Mouse (Mus musculus): ENCODE measurements around the gene Abhd8. TPM values are rescaled to one million over a fixed set of nuclear protein-coding genes. Genes with fewer than 3 reads are reported as not detected.
"Not testable (repeated sequence)": the region's sequence is repeated elsewhere in the genome, so short reads cannot be mapped to it uniquely, and the experiment has no call there.

Abhd8 gene
- total and polyA plus RNA-seq, 2 experiments from 2014 or later = 168 to 210 TPM

DNA sequence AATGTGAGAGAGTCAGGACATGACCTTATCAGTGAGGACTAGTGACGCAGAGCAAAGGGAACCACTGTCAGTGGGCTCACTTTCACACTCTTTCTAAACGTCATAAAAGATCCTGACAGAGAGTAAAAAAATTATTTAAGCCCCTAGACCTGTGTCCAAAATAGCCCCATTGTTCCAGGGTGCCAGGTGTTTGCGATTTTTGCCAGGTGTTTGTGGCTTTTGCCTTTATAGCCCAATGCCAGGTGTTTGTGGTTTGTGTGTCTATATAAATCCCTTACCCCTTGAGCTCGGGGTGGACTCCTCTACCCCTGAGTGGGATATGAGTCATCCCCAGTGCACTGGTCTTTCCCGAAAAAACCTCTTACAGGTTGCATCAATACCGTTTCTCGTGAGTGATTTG, 18.4 kb downstream of the Abhd8 start:
- Histone ChIP-seq H3K4me1 (ENCODE audit: insufficient read depth) (no peaks in the 10 kb centered on the region), H3K9me3 (ENCODE audit: low read length) (no peaks in the 10 kb centered on the region), H3K27ac (ENCODE audit: low read depth, low read length) (no peak overlapping the region), H3K4me2 (ENCODE audit: low read depth) (no peak overlapping the region), H3K9ac (no peak overlapping the region), H3K4me3 (ENCODE audit: low read depth, low read length) (no peak overlapping the region), H3K27me3 (ENCODE audit: insufficient read depth, low read length) (no peaks in the 10 kb centered on the region), H3K36me3 (ENCODE audit: insufficient read depth) (no peaks in the 10 kb centered on the region)
- WGBS = 84% methylated on average over 7 of the region's 7 CpGs
- no peak for TF ChIP-seq CTCF (IDR thresholded peaks at IDR 0.05; ENCODE audit: low read depth)
- ATAC-seq (no peak), DNase-seq (no peak)

DNA sequence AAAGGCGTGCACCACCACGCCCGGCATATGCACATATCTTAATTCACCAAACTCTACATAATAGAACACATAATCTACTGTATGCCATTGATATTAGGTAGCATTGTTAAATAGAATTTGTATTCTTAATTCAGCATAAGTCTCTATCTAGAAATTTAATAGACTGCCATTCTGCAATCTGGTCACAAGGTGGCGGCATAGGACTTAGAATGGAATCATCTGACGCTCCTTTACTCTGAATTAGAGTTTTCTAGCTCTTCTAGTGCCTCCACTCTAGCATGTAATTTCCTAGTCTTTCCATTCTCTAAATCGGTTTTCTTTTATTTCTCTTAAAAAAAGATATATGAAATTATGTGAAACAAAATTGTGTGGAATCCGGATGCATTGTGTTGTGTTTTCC, 22.1 kb downstream of the Abhd8 start:
- H3K9me3 ChIP-seq (ENCODE audit: low read length) = no peaks in the 10 kb centered on the region
- no peak overlapping the region for H3K9ac ChIP-seq
- no peaks in the 10 kb centered on the region for H3K27me3 ChIP-seq (ENCODE audit: insufficient read depth, low read length)
- TF ChIP-seq CTCF (IDR thresholded peaks at IDR 0.05; ENCODE audit: low read depth) = peak; percentile 86
- H3K27ac ChIP-seq (ENCODE audit: low read depth, low read length) = no peak overlapping the region
- no peaks in the 10 kb centered on the region for H3K4me1 ChIP-seq (ENCODE audit: insufficient read depth)
- H3K4me3 ChIP-seq (ENCODE audit: low read depth, low read length) = no peak overlapping the region
- H3K4me2 ChIP-seq (ENCODE audit: low read depth) = no peak overlapping the region
- 1% methylated on average over 7 of the region's 7 CpGs for WGBS
- peak; percentile 83 for DNase-seq
- H3K36me3 ChIP-seq (ENCODE audit: insufficient read depth) = no peaks in the 10 kb centered on the region
- peak; percentile 74 for ATAC-seq

GRCm38 (mm10) chr8:71437041-71437440, 26.4 kb downstream of the Abhd8 start:
- WGBS = 56% methylated on average over 3 of the region's 3 CpGs
- H3K27ac ChIP-seq (ENCODE audit: low read depth, low read length) = no peak overlapping the region
- H3K4me1 ChIP-seq (ENCODE audit: insufficient read depth) = no peaks in the 10 kb centered on the region
- TF ChIP-seq CTCF (IDR thresholded peaks at IDR 0.05; ENCODE audit: low read depth) = no peak
- H3K27me3 ChIP-seq (ENCODE audit: insufficient read depth, low read length) = 0 out of 2 replicates have a peak, but pooled peaks cover 4% of the 10 kb centered on the region
- no peak overlapping the region for H3K4me2 ChIP-seq (ENCODE audit: low read depth)
- H3K9me3 ChIP-seq (ENCODE audit: low read length) = no peaks in the 10 kb centered on the region
- H3K36me3 ChIP-seq (ENCODE audit: insufficient read depth) = no peaks in the 10 kb centered on the region
- H3K9ac ChIP-seq = no peak overlapping the region
- DNase-seq (no peak), ATAC-seq (no peak)
- no peak overlapping the region for H3K4me3 ChIP-seq (ENCODE audit: low read depth, low read length)

DNA sequence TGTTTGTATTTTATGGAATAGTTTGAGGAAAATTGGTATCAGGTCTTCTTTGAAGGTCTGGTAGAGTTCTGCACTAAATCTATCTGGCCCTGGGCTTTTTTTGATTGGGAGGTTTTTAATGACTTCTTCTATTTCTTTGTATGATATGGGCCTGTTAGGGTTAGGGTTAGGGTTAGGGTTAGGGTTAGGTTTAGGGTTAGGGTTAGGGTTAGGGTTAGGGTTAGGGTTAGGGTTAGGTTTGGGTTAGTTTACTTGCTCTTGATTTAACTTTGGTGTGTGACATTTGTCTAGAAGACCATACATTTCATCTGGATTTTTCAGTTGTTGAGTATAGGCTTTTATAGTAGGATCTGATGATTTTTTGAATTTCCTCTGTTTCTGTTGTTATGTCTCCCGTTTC, 30.5 kb downstream of the Abhd8 start:
- not testable (repeated sequence) for H3K4me2 ChIP-seq (ENCODE audit: low read depth); H3K9me3 ChIP-seq (ENCODE audit: low read length); DNase-seq; H3K9ac ChIP-seq; H3K27me3 ChIP-seq (ENCODE audit: insufficient read depth, low read length); ATAC-seq; H3K27ac ChIP-seq (ENCODE audit: low read depth, low read length); H3K36me3 ChIP-seq (ENCODE audit: insufficient read depth); H3K4me3 ChIP-seq (ENCODE audit: low read depth, low read length); H3K4me1 ChIP-seq (ENCODE audit: insufficient read depth)
- 87% methylated on average over 1 of the region's 1 CpGs for WGBS

- no peak for ATAC-seq
Observed at GRCm38 (mm10) chr8:71422121-71422520, 41.3 kb downstream of the Abhd8 start.

DNA sequence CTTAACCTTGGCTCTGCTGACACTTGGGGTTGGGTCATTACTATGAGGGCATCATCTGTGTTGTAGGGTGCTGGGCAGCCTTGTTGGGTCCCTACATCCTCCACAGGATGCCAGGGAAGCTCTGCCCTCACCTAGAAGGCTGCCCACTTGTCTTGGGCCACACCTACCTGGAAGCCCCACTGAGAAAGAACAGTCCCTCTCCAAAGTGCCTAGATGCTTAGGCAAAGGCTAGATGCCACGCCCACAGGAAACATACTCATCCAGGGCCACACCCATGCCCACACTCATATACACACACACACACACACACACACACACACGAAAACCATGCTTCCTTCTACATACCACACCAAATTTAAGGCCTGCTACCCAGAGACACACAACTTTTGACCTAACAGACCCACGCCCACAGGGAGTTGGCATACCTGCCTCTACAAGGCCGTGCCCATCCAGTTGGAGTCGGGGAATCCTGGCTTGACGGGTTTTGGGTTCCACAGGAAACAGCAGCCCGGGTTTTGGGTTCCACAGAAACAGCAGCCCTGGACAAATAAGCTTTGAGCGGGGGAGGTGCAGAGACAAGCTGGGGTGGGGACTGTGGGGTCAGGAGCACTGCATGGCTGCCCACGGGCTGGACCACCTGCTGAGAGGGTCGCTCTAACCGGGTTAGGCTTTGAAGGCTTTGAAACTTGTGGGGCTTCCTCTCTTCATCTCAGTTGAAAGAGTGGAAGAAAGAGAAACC, 51.8 kb downstream of the Abhd8 start:
- H3K4me2 ChIP-seq (ENCODE audit: low read depth) = no peak overlapping the region
- H3K4me3 ChIP-seq (ENCODE audit: low read depth, low read length) = no peak overlapping the region
- no peak for TF ChIP-seq CTCF (IDR thresholded peaks at IDR 0.05; ENCODE audit: low read depth)
- H3K4me1 ChIP-seq (ENCODE audit: insufficient read depth) = no peaks in the 10 kb centered on the region
- H3K27me3 ChIP-seq (ENCODE audit: insufficient read depth, low read length) = no peaks in the 10 kb centered on the region
- no peak overlapping the region for H3K9ac ChIP-seq
- no peak for ATAC-seq
- no peaks in the 10 kb centered on the region for H3K9me3 ChIP-seq (ENCODE audit: low read length)
- 52% methylated on average over 11 of the region's 11 CpGs for WGBS
- no peak overlapping the region for H3K27ac ChIP-seq (ENCODE audit: low read depth, low read length)
- H3K36me3 ChIP-seq (ENCODE audit: insufficient read depth) = no peaks in the 10 kb centered on the region; the same call in 1 of the 2 replicates
- no peak for DNase-seq

More at GRCm38 (mm10) chr8:71422121-71422520, 41.3 kb downstream of the Abhd8 start:
- H3K4me2 ChIP-seq (ENCODE audit: low read depth) = no peak overlapping the region
- no peak for TF ChIP-seq CTCF (IDR thresholded peaks at IDR 0.05; ENCODE audit: low read depth)
- H3K9ac ChIP-seq = no peak overlapping the region
- no peaks in the 10 kb centered on the region for H3K27me3 ChIP-seq (ENCODE audit: insufficient read depth, low read length)
- no peaks in the 10 kb centered on the region for H3K4me1 ChIP-seq (ENCODE audit: insufficient read depth)
- no peaks in the 10 kb centered on the region for H3K36me3 ChIP-seq (ENCODE audit: insufficient read depth)
- H3K9me3 ChIP-seq (ENCODE audit: low read length) = no peaks in the 10 kb centered on the region; the same call in 1 of the 2 replicates
- no peak for DNase-seq
- H3K27ac ChIP-seq (ENCODE audit: low read depth, low read length) = no peak overlapping the region
- H3K4me3 ChIP-seq (ENCODE audit: low read depth, low read length) = no peak overlapping the region

DNA sequence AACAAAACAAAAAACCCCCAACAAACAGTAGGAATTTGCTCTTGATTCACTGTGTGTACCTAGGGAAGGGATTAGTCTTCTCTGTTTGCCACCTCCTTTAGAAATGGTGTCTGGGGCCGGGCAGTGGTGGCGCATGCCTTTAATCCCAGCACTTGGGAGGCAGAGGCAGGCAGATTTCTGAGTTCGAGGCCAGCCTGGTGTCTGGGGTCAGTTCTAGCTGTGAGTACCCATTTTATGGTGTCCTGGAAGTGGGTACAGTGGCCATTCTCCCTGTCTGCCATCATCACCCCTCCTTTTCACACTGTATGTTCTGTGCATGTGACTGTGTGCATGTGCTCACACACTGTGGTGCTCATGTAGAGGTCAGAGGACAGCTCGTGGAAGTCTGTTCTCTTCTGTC, 55.2 kb downstream of the Abhd8 start:
- Histone ChIP-seq H3K9ac (no peak overlapping the region), H3K9me3 (ENCODE audit: low read length) (no peaks in the 10 kb centered on the region), H3K36me3 (ENCODE audit: insufficient read depth) (peaks cover under 1% of the 10 kb centered on the region; the same call in 1 of the 2 replicates), H3K4me1 (ENCODE audit: insufficient read depth) (peaks cover 6% of the 10 kb centered on the region; the same call in 1 of the 2 replicates), H3K4me3 (ENCODE audit: low read depth, low read length) (no peak overlapping the region), H3K27ac (ENCODE audit: low read depth, low read length) (no peak overlapping the region), H3K4me2 (ENCODE audit: low read depth) (no peak overlapping the region), H3K27me3 (ENCODE audit: insufficient read depth, low read length) (no peaks in the 10 kb centered on the region)
- DNase-seq = no peak
- WGBS = 96% methylated on average over 4 of the region's 4 CpGs
- ATAC-seq = no peak
- no peak for TF ChIP-seq CTCF (IDR thresholded peaks at IDR 0.05; ENCODE audit: low read depth)

All from forebrain, postnatal 0 days (tissue).